Mouse (Mus musculus) hindbrain, embryonic 15.5 days (tissue): ENCODE data around the gene Egfr. TPM values are rescaled to one million over a fixed set of nuclear protein-coding genes. Genes with fewer than 3 reads are reported as not detected.
A peak's percentile ranks its signal among the peaks of the same experiment; 100 is the strongest.

ENCODE experiments used
- ATAC-seq: fragments of 200-750 bp; cut with Nextera tagmentation; 2 replicates; pipeline ENCODE4 v1.8.0; 2017; ENCODE audit warnings: low read depth, moderate number of reproducible peaks, moderate TSS enrichment; ENCODE audit not compliant: low FRiP score
- H3K27ac ChIP-seq: fragments of 300-500 bp; sonication (generic); replicated peaks from 2 replicates; pipeline ENCODE4 v1.5.1; 2015; ENCODE audit warnings: mild to moderate bottlenecking, inconsistent platforms
- H3K27me3 ChIP-seq: fragments of 300-500 bp; sonication (generic); 2 replicates; pipeline ENCODE4 v1.6.1; 2015; ENCODE audit warnings: control low read depth, inconsistent platforms
- H3K36me3 ChIP-seq: fragments of 300-500 bp; sonication (generic); 2 replicates; pipeline ENCODE4 v1.6.1; 2015; ENCODE audit warnings: control low read depth, inconsistent platforms
- H3K4me1 ChIP-seq: fragments of 300-500 bp; sonication (generic); replicated peaks from 2 replicates; pipeline ENCODE4 v1.6.1; 2015; ENCODE audit warnings: control low read depth, inconsistent platforms
- H3K4me2 ChIP-seq: fragments of 300-500 bp; sonication (generic); 2 replicates; pipeline ENCODE4 v1.6.1; 2015; ENCODE audit warnings: moderate library complexity, mild to moderate bottlenecking, inconsistent platforms
- H3K4me3 ChIP-seq: fragments of 300-500 bp; sonication (generic); 2 replicates; pipeline ENCODE4 v1.5.1; 2015; ENCODE audit warnings: mild to moderate bottlenecking, inconsistent platforms
- H3K9ac ChIP-seq: fragments of 300-500 bp; sonication (generic); 2 replicates; pipeline ENCODE4 v1.6.1; 2015; ENCODE audit warnings: inconsistent platforms
- H3K9me3 ChIP-seq: fragments of 300-500 bp; sonication (generic); 2 replicates; pipeline ENCODE4 v1.6.1; 2016; ENCODE audit warnings: control low read depth, inconsistent platforms
- WGBS: fragments of 180-500 bp; shearing (Covaris S2); methylation state at CpG from one replicate; pipeline ENCODE4 v1.1.7; 2015; 5-methylcytosine and 5-hydroxymethylcytosine counted together
- polyA plus RNA-seq: library from polyadenylated mRNA; unstranded; fragments of >200 nt; fragmentation: Nextera tagmentation; extraction: Ambion mirVana; gene quantifications from 2 replicates; pipeline ENCODE4 v1.2.1, GENCODE M21; 2015

Egfr gene
- polyA plus RNA-seq, 1 experiment from 2014 or later: 7.3 TPM

GRCm38 (mm10) chr11:16753154-16754040 lies 1.4 kb downstream of the Egfr start:
- H3K27ac ChIP-seq: no peak overlapping the region
- H3K4me3 ChIP-seq: peak overlapping the region; percentile 57
- WGBS: 39% methylated on average over 18 of the region's 18 CpGs
- peaks cover 13% of the 10 kb centered on the region for H3K4me1 ChIP-seq
- H3K9ac ChIP-seq: peak overlapping the region; percentile 57; the same call in 1 of the 2 replicates
- no peaks in the 10 kb centered on the region for H3K9me3 ChIP-seq
- no peak; the same call in 1 of the 2 replicates for ATAC-seq
- H3K4me2 ChIP-seq: peak overlapping the region; percentile 97
- H3K27me3 ChIP-seq: peaks cover 42% of the 10 kb centered on the region
- H3K36me3 ChIP-seq: no peaks in the 10 kb centered on the region

- H3K27me3 ChIP-seq: 0 out of 2 replicates have a peak, but pooled peaks cover 4% of the 10 kb centered on the region
- no peak overlapping the region for H3K4me3 ChIP-seq
- WGBS: 94% methylated on average over 6 of the region's 6 CpGs
- no peaks in the 10 kb centered on the region for H3K4me1 ChIP-seq
- ATAC-seq: no peak
- no peaks in the 10 kb centered on the region for H3K36me3 ChIP-seq
- H3K9ac ChIP-seq: no peak overlapping the region
- H3K9me3 ChIP-seq: no peaks in the 10 kb centered on the region
- H3K27ac ChIP-seq: no peak overlapping the region
- no peak overlapping the region for H3K4me2 ChIP-seq
These were observed 7.9 kb downstream of the Egfr start for GRCm38 (mm10) chr11:16759930-16760329.

GRCm38 (mm10) chr11:16761184-16761583 lies 9.2 kb downstream of the Egfr start:
- ATAC-seq: no peak
- H3K4me1 ChIP-seq: no peaks in the 10 kb centered on the region
- no peak overlapping the region for H3K27ac ChIP-seq
- no peaks in the 10 kb centered on the region for H3K9me3 ChIP-seq
- H3K4me2 ChIP-seq: no peak overlapping the region
- H3K36me3 ChIP-seq: no peaks in the 10 kb centered on the region
- no peak overlapping the region for H3K4me3 ChIP-seq
- no peaks in the 10 kb centered on the region for H3K27me3 ChIP-seq
- H3K9ac ChIP-seq: no peak overlapping the region
- 70% methylated on average over 2 of the region's 2 CpGs for WGBS

GRCm38 (mm10) chr11:16766038-16766815 lies 14.2 kb downstream of the Egfr start:
- no peak for ATAC-seq
- Histone ChIP-seq H3K4me2 (no peak overlapping the region), H3K9ac (no peak overlapping the region), H3K36me3 (no peaks in the 10 kb centered on the region), H3K4me1 (0 out of 2 replicates have a peak, but pooled peaks cover 4% of the 10 kb centered on the region), H3K27ac (no peak overlapping the region), H3K4me3 (no peak overlapping the region), H3K27me3 (no peaks in the 10 kb centered on the region), H3K9me3 (no peaks in the 10 kb centered on the region)
- WGBS: 80% methylated on average over 9 of the region's 9 CpGs

GRCm38 (mm10) chr11:16767984-16768383 lies 16.0 kb downstream of the Egfr start:
- H3K27me3 ChIP-seq: no peaks in the 10 kb centered on the region
- no peak overlapping the region for H3K27ac ChIP-seq
- no peak overlapping the region for H3K4me3 ChIP-seq
- H3K9me3 ChIP-seq: no peaks in the 10 kb centered on the region
- WGBS: 88% methylated on average over 2 of the region's 2 CpGs
- no peaks in the 10 kb centered on the region for H3K36me3 ChIP-seq
- H3K9ac ChIP-seq: no peak overlapping the region
- no peak for ATAC-seq
- no peak overlapping the region for H3K4me2 ChIP-seq
- 0 out of 2 replicates have a peak, but pooled peaks cover 4% of the 10 kb centered on the region for H3K4me1 ChIP-seq

GRCm38 (mm10) chr11:16769276-16769675 lies 17.3 kb downstream of the Egfr start:
- 0 out of 2 replicates have a peak, but pooled peaks cover 4% of the 10 kb centered on the region for H3K4me1 ChIP-seq
- 92% methylated on average over 4 of the region's 4 CpGs for WGBS

GRCm38 (mm10) chr11:16769709-16770303 lies 17.8 kb downstream of the Egfr start:
- Histone ChIP-seq H3K36me3 (no peaks in the 10 kb centered on the region), H3K4me1 (0 out of 2 replicates have a peak, but pooled peaks cover 4% of the 10 kb centered on the region), H3K9ac (no peak overlapping the region), H3K27me3 (no peaks in the 10 kb centered on the region), H3K27ac (no peak overlapping the region), H3K4me2 (no peak overlapping the region), H3K9me3 (no peaks in the 10 kb centered on the region), H3K4me3 (no peak overlapping the region)
- WGBS: 60% methylated on average over 3 of the region's 3 CpGs
- peak; percentile 66; the same call in 1 of the 2 replicates for ATAC-seq

More at GRCm38 (mm10) chr11:16769276-16769675, 17.3 kb downstream of the Egfr start:
- no peak for ATAC-seq
- Histone ChIP-seq H3K9me3 (no peaks in the 10 kb centered on the region), H3K27me3 (no peaks in the 10 kb centered on the region), H3K4me3 (no peak overlapping the region), H3K27ac (no peak overlapping the region), H3K9ac (no peak overlapping the region), H3K36me3 (no peaks in the 10 kb centered on the region), H3K4me2 (no peak overlapping the region)

GRCm38 (mm10) chr11:16770966-16771365 lies 19.0 kb downstream of the Egfr start:
- ATAC-seq: no peak
- Histone ChIP-seq H3K4me3 (no peak overlapping the region), H3K4me1 (0 out of 2 replicates have a peak, but pooled peaks cover 4% of the 10 kb centered on the region), H3K27ac (no peak overlapping the region), H3K9ac (no peak overlapping the region), H3K9me3 (no peaks in the 10 kb centered on the region), H3K36me3 (no peaks in the 10 kb centered on the region), H3K27me3 (no peaks in the 10 kb centered on the region), H3K4me2 (no peak overlapping the region)
- 86% methylated on average over 4 of the region's 4 CpGs for WGBS

- no peaks in the 10 kb centered on the region for H3K27me3 ChIP-seq
- 48% methylated on average over 4 of the region's 4 CpGs for WGBS
- 0 out of 2 replicates have a peak, but pooled peaks cover 4% of the 10 kb centered on the region for H3K4me1 ChIP-seq
- H3K4me3 ChIP-seq: no peak overlapping the region
- H3K27ac ChIP-seq: no peak overlapping the region
- H3K9ac ChIP-seq: no peak overlapping the region
- H3K9me3 ChIP-seq: no peaks in the 10 kb centered on the region
- ATAC-seq: 0 out of 2 replicates have a peak, but pooled peaks have one; percentile 34
- no peak overlapping the region for H3K4me2 ChIP-seq
- no peaks in the 10 kb centered on the region for H3K36me3 ChIP-seq
These were observed 20.7 kb downstream of the Egfr start for GRCm38 (mm10) chr11:16772717-16773116.

GRCm38 (mm10) chr11:16776967-16777366 lies 25.0 kb downstream of the Egfr start:
- H3K4me1 ChIP-seq: no peaks in the 10 kb centered on the region
- ATAC-seq: no peak
- WGBS: 83% methylated on average over 2 of the region's 2 CpGs

GRCm38 (mm10) chr11:16781604-16782003 lies 29.6 kb downstream of the Egfr start:
- H3K9ac ChIP-seq: no peak overlapping the region
- 80% methylated on average over 2 of the region's 2 CpGs for WGBS
- ATAC-seq: no peak
- H3K4me1 ChIP-seq: no peaks in the 10 kb centered on the region
- no peak overlapping the region for H3K4me2 ChIP-seq
- H3K27me3 ChIP-seq: no peaks in the 10 kb centered on the region
- H3K4me3 ChIP-seq: no peak overlapping the region
- H3K9me3 ChIP-seq: no peaks in the 10 kb centered on the region
- no peaks in the 10 kb centered on the region for H3K36me3 ChIP-seq
- H3K27ac ChIP-seq: no peak overlapping the region

More at GRCm38 (mm10) chr11:16776967-16777366, 25.0 kb downstream of the Egfr start:
- Histone ChIP-seq H3K27me3 (no peaks in the 10 kb centered on the region), H3K4me3 (no peak overlapping the region), H3K9me3 (no peaks in the 10 kb centered on the region), H3K9ac (no peak overlapping the region), H3K27ac (no peak overlapping the region), H3K36me3 (no peaks in the 10 kb centered on the region), H3K4me2 (no peak overlapping the region)
